Mouse (Mus musculus) liver, adult 2 months (tissue): ENCODE data around the gene Crybg3. TPM values are rescaled to one million over a fixed set of nuclear protein-coding genes. Genes with fewer than 3 reads are reported as not detected.

Source experiments
- DNase-seq: peaks from one replicate; pipeline ENCODE4 v3.0.0-alpha.2; 2011; ENCODE audit warnings: low read depth, low spot score; ENCODE audit errors: extremely low read depth
- H3K27ac ChIP-seq: fragments of 200-500 bp; replicated peaks from 2 replicates; pipeline ENCODE4 v1.5.1; 2012; ENCODE audit warnings: low read depth, mild to moderate bottlenecking, control low read depth, inconsistent platforms, low read length; ENCODE audit not compliant: insufficient read depth
- H3K27me3 ChIP-seq: fragments of 200-500 bp; 2 replicates; pipeline ENCODE4 v1.6.1; 2012; ENCODE audit warnings: mild to moderate bottlenecking, moderate library complexity, low read length, inconsistent platforms; ENCODE audit not compliant: control insufficient read depth, insufficient read depth
- H3K36me3 ChIP-seq: fragments of 200-500 bp; 2 replicates; pipeline ENCODE4 v1.6.1; 2012; ENCODE audit warnings: low read length, inconsistent platforms; ENCODE audit not compliant: control insufficient read depth, insufficient read depth
- H3K4me1 ChIP-seq: fragments of 200-500 bp; 2 replicates; pipeline ENCODE4 v1.6.1; 2011; ENCODE audit warnings: low read length; ENCODE audit not compliant: control insufficient read depth, insufficient read depth
- H3K4me3 ChIP-seq: fragments of 200-500 bp; 2 replicates; pipeline ENCODE4 v1.5.1; 2011; ENCODE audit warnings: low read depth, mild to moderate bottlenecking, control low read depth, low read length, moderate library complexity; ENCODE audit not compliant: insufficient read depth
- H3K79me2 ChIP-seq: fragments of 200-500 bp; 2 replicates; pipeline ENCODE4 v1.6.1; 2012; ENCODE audit warnings: inconsistent platforms, mild to moderate bottlenecking, low read length, moderate library complexity; ENCODE audit not compliant: control insufficient read depth, insufficient read depth
- H3K9ac ChIP-seq: fragments of 200-500 bp; 2 replicates; pipeline ENCODE4 v1.6.1; 2012; ENCODE audit warnings: low read depth, mild to moderate bottlenecking, control low read depth, inconsistent platforms, low read length
- CTCF ChIP-seq: fragments of 200-500 bp; IDR thresholded peaks from 2 replicates; pipeline ENCODE4 v1.5.1; 2011; ENCODE audit warnings: low read depth, low read length, control low read depth
- POLR2A ChIP-seq: fragments of 200-500 bp; IDR thresholded peaks from 2 replicates; pipeline ENCODE4 v1.6.1; 2011; ENCODE audit warnings: low read length, control low read depth; ENCODE audit not compliant: insufficient read depth; ENCODE audit errors: extremely low read depth
- WGBS: fragments of 180-500 bp; shearing (Covaris S2); methylation state at CpG from one replicate; pipeline ENCODE4 v1.1.7; 2018; 5-methylcytosine and 5-hydroxymethylcytosine counted together
- polyA plus RNA-seq: library from polyadenylated mRNA; depleted of rRNA; stranded (reverse); fragments of >200 nt; gene quantifications from 2 replicates; pipeline ENCODE4 v1.2.3, GENCODE M21; 2012
- total RNA-seq: library from RNA; depleted of rRNA; stranded (reverse); fragments of >200 nt; gene quantifications from 2 replicates; pipeline ENCODE4 v1.2.3, GENCODE M21; 2014

The Crybg3 gene
- total and polyA plus RNA-seq, 2 experiments, result 3.0 to 5.5 TPM

DNA sequence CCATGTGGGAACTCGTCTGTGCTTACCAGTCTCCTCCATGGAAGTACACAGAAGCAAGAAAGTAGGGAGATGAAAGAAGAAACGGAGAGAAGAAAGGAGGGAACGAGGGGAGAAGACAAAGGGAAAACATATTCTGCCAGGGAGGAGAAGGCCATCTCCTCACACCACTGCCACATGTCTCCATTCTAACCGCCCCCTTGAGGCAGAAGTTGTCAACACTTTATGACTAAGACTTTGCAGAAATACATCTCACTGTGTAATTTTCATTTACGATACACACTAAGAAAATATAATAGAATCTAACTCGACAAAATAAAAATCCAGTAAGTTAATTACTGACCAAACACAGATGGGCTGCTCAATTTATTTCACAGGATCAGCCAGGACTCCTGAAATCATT is 73.8 kb downstream of the Crybg3 start:
- TF ChIP-seq POLR2A, result no peak
- no peak for TF ChIP-seq CTCF
- 81% methylated on average over 6 of the region's 6 CpGs for WGBS
- peaks cover 16% of the 10 kb centered on the region; the same call in 1 of the 2 replicates for H3K36me3 ChIP-seq

GRCm38 (mm10) chr16:59521752-59522423 is 78.9 kb downstream of the Crybg3 start:
- no peak overlapping the region for H3K27ac ChIP-seq
- H3K27me3 ChIP-seq, result no peaks in the 10 kb centered on the region
- no peak for DNase-seq
- no peaks in the 10 kb centered on the region for H3K79me2 ChIP-seq
- no peak for TF ChIP-seq CTCF
- no peak for TF ChIP-seq POLR2A
- 85% methylated on average over 16 of the region's 16 CpGs for WGBS
- no peak overlapping the region for H3K9ac ChIP-seq
- no peak overlapping the region for H3K4me3 ChIP-seq
- no peaks in the 10 kb centered on the region for H3K4me1 ChIP-seq
- H3K36me3 ChIP-seq, result peaks cover 21% of the 10 kb centered on the region

More for the DNA sequence above, 73.8 kb downstream of the Crybg3 start:
- no peak overlapping the region for H3K27ac ChIP-seq
- H3K27me3 ChIP-seq, result no peaks in the 10 kb centered on the region
- H3K79me2 ChIP-seq, result no peaks in the 10 kb centered on the region
- no peaks in the 10 kb centered on the region for H3K4me1 ChIP-seq
- no peak overlapping the region for H3K4me3 ChIP-seq
- no peak for DNase-seq
- no peak overlapping the region for H3K9ac ChIP-seq

- Histone ChIP-seq H3K4me1 (no peaks in the 10 kb centered on the region), H3K4me3 (no peak overlapping the region), H3K9ac (no peak overlapping the region), H3K27me3 (no peaks in the 10 kb centered on the region), H3K79me2 (no peaks in the 10 kb centered on the region), H3K36me3 (peaks cover 16% of the 10 kb centered on the region), H3K27ac (no peak overlapping the region)
- TF ChIP-seq CTCF (no peak), POLR2A (no peak)
- no peak for DNase-seq
- WGBS, result 86% methylated on average over 15 of the region's 15 CpGs
These were observed 83.1 kb downstream of the Crybg3 start for GRCm38 (mm10) chr16:59517447-59518219.

- no peaks in the 10 kb centered on the region for H3K79me2 ChIP-seq
- no peak for DNase-seq
- H3K4me3 ChIP-seq, result no peak overlapping the region
- TF ChIP-seq POLR2A (no peak), CTCF (no peak)
- no peaks in the 10 kb centered on the region for H3K27me3 ChIP-seq
- no peak overlapping the region for H3K9ac ChIP-seq
- H3K4me1 ChIP-seq, result no peaks in the 10 kb centered on the region
- WGBS, result 96% methylated on average over 10 of the region's 10 CpGs
- peaks cover 17% of the 10 kb centered on the region for H3K36me3 ChIP-seq
- no peak overlapping the region for H3K27ac ChIP-seq
These were observed 83.8 kb downstream of the Crybg3 start for GRCm38 (mm10) chr16:59516965-59517364.

- Histone ChIP-seq H3K4me1 (no peaks in the 10 kb centered on the region), H3K27me3 (no peaks in the 10 kb centered on the region), H3K4me3 (no peak overlapping the region), H3K79me2 (no peaks in the 10 kb centered on the region), H3K9ac (no peak overlapping the region), H3K27ac (no peak overlapping the region), H3K36me3 (peaks cover 23% of the 10 kb centered on the region)
- TF ChIP-seq CTCF (no peak), POLR2A (no peak)
- 94% methylated on average over 5 of the region's 5 CpGs for WGBS
- DNase-seq, result no peak
These were observed 85.6 kb downstream of the Crybg3 start for GRCm38 (mm10) chr16:59515169-59515568.

GRCm38 (mm10) chr16:59509830-59510229 is 90.9 kb downstream of the Crybg3 start:
- WGBS, result 92% methylated on average over 5 of the region's 5 CpGs
- Histone ChIP-seq H3K4me3 (no peak overlapping the region), H3K4me1 (no peaks in the 10 kb centered on the region), H3K36me3 (peaks cover 32% of the 10 kb centered on the region), H3K27me3 (no peaks in the 10 kb centered on the region), H3K9ac (no peak overlapping the region), H3K27ac (no peak overlapping the region), H3K79me2 (no peaks in the 10 kb centered on the region)
- no peak for DNase-seq
- no peak for TF ChIP-seq POLR2A
- TF ChIP-seq CTCF, result no peak
